Mouse (Mus musculus): ENCODE measurements around the gene Duox1. TPM values are rescaled to one million over a fixed set of nuclear protein-coding genes. Genes with fewer than 3 reads are reported as not detected.

Duox1 gene
- total RNA-seq, 2 experiments from 2014 or later: 0.20 to 0.23 TPM

DNA sequence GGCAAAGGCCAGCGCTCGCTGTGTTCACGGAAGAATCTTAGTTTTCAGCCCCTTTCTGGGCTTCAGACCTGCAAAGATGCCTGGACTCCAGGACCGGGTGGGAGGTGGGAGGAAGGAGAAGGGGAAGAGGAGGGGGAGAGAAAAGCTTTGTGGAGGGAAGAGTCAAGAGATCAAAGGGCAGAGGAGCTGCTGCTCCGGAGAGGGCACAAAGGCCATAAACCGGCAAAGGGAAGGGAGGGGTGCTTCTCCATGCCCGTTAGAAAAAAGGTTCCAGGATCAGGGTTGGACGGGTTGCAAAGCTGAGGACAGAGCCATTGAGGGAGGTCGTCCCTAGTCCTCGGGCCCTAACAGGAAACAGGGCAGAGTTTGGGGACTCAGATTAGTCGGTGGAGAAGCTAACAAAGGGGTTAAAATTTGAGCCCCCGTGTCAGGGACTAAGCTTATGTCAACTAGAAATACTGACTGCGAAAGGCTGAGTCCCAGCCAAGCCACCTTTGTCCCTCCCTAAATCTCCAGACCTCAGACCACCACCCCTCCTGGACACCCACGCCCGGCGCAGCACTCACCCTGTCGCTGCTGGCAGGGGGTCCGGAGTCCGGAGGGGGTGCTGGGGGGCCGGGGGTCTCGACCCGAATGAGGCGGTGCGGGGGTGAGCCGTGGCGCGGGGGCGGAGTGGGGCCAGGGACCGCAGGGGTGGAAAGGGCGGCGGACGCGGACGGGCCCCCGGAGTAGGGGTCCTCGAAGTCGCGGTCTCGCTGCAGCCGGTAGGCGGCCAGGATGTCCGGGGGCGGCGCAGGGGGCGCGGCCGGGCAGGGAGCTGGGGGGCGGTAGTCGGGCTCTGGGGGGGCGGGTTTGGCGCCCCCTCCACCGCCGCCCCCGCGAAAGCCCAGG lies 52.9 kb downstream of the Duox1 start:
- no peak for DNase-seq (ENCODE audit: low spot score)
- intact Hi-C loops (cut with DNase I): loop anchor here (2.0 to 10.0 kb wide), 2 partner anchors 20 to 174 kb away; no protein-coding TSS in a partner anchor

DNA sequence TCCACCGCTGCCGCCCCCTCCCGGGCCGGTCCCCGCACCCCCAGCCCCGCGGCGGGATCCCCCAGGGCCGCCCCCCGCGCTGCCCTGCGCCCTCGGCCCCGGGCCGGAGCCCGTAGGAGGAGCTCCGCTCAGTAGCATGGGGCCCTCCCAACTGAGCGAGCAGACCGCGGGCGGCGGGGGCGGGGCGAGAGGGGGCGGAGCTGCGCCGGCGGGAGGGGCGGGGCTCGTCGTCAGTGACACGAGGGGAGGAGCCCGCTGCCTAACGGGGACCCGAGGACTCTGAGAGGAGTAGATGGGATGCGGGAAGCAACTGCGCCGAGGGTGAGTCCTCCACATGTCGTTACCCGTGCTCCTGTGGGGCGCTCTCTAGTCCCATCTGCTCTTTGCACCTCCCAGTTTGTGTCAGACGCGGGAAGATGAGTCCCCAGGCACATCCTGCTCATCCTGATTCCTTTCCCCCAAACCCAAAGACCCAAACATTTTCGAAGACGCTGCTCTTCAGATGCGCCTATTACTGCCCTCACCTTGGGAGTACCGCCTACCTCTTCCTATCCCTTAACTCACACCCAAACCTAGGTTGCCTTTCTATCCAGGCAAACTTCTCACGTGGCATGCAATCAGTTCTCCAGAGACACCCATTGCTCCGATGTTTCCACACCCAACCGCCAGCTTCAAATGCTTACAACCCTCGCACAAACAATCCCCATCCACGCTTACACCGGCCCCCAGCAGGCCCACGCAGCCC lies 53.7 kb downstream of the Duox1 start, which contains the start of gene Shf:
Gene Shf (minus strand): TSS at position 168 of the 745 bp plus-strand sequence.
- intact Hi-C loops (cut with DNase I): loop anchor here (2.0 to 10.0 kb wide), 2 partner anchors 20 to 174 kb away; no protein-coding TSS in a partner anchor
- DNase-seq (ENCODE audit: low spot score): peak; percentile 78

GRCm38 (mm10) chr2:122370101-122370750 lies 54.8 kb downstream of the Duox1 start:
- no peak for DNase-seq (ENCODE audit: low spot score)
- intact Hi-C loops (cut with DNase I): loop anchor here (10.0 kb wide), 2 partner anchors 255 to 925 kb away; partner anchors contain the start of genes Ell3 and Serf2

DNA sequence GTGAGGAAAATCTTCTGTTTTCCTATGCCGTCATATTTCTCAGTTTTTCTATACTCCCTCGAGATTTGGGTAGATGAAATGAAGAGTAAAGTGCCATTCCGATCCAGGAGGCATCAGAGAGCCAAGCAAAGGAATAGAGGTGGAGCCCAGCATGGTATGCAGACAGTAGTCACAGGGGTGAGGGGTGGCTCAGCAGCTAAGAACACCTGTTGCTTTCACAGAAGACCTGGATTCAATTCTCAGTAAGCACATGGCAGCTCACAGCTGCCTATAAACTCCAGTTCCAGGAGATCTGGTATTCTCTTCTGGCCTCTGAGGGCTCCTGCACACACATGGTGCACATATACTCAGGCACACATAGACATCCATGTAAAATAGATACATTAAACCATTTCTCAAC lies 56.6 kb downstream of the Duox1 start:
- intact Hi-C loops (cut with DNase I): loop anchor here (10.0 kb wide), 2 partner anchors 253 to 927 kb away; partner anchors contain the start of genes Ell3 and Serf2
- DNase-seq (ENCODE audit: low spot score): no peak

DNA sequence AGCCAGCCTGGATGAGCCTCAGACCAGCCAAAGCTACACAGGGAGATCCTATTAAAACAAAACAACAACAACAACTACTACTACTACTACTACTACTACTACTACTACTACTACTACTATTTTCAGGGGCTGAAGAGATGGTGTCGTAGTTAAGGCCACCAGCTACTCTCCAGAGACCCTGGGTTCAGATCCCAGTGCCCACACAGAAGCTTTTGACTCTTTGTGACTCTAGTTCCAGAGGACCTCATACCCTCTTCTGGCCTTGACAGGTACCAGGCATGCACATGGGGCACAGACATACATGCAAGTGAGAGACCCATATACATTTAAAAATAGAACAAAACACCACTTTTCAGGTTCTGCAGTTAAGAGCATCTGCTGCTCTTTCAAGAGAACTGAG lies 57.1 kb downstream of the Duox1 start:
- DNase-seq (ENCODE audit: low spot score): no peak
- intact Hi-C loops (cut with DNase I): loop anchor here (10.0 kb wide), 2 partner anchors 252 to 928 kb away; partner anchors contain the start of genes Ell3 and Serf2

DNA sequence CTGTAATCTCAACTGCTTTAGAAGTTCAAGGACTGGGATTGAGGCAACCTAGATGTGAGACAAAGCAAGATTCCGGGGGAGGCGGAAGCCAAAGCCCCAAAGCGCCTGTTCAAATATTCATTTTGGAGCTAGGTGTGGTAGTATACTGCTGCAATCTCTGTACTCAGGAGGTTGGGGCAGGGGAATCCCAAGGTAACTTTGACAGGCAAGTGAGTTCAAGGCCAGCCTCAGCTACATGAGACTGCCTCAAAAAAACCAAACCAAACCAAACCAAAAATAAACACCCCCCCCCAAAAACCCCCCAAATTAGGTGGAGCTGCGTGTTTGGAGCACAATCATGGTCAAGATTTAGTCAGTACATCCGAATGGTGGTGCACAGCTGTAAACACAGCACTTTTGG lies 58.5 kb downstream of the Duox1 start:
- intact Hi-C loops (cut with DNase I): loop anchor here (10.0 kb wide), 2 partner anchors 251 to 929 kb away; partner anchors contain the start of genes Ell3 and Serf2
- DNase-seq (ENCODE audit: low spot score): no peak

- no peak for DNase-seq (ENCODE audit: low spot score)
- intact Hi-C loops (cut with DNase I): loop anchor here (5.0 to 10.0 kb wide), 3 partner anchors 250 to 1038 kb away; partner anchors contain the start of genes Ell3 and Serf2
Observed at GRCm38 (mm10) chr2:122374666-122375331, 59.3 kb downstream of the Duox1 start.

- intact Hi-C loops (cut with DNase I): loop anchor here (5.0 to 10.0 kb wide), 3 partner anchors 249 to 1037 kb away; partner anchors contain the start of genes Ell3 and Serf2
- peak; percentile 91 for DNase-seq (ENCODE audit: low spot score)
Observed at GRCm38 (mm10) chr2:122375391-122375991, 60.0 kb downstream of the Duox1 start.

DNA sequence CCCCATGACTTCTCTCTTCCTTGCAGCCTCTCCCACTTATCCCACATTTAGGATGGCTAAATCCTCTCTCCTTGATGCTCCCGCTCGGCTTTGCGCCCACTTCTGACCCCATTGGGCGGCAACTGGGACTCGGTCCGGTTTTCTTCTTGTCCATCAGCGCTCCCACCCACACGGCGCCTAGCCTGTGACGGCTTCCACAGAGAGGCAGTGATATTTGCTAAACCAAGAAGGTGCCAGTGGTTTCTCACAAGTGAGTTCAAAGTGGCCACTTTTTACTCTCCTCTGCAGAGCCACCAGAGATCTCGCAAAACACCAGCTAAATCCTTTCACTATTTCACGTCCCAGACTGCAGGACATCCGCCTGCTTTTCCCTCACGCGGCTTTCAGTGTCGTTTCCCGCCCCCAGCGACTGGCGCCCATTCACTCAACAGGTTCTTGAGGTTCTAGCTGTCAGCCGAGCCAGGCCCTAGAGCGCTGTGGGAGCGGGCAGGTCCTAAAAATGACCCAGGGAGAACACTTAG lies 60.6 kb downstream of the Duox1 start:
- DNase-seq (ENCODE audit: low spot score): no peak
- intact Hi-C loops (cut with DNase I): loop anchor here (5.0 to 10.0 kb wide), 3 partner anchors 249 to 1036 kb away; partner anchors contain the start of genes Ell3 and Serf2

- DNase-seq (ENCODE audit: low spot score): peak; percentile 94
- intact Hi-C loops (cut with DNase I): loop anchor here (5.0 to 10.0 kb wide), 3 partner anchors 248 to 1035 kb away; partner anchors contain the start of genes Ell3 and Serf2
Observed at GRCm38 (mm10) chr2:122377215-122377674, 61.8 kb downstream of the Duox1 start.

GRCm38 (mm10) chr2:122377751-122378246 lies 62.3 kb downstream of the Duox1 start:
- intact Hi-C loops (cut with DNase I): loop anchor here (2.0 to 10.0 kb wide), 4 partner anchors 89 to 1035 kb away; partner anchors contain the start of genes Ell3 and Serf2
- DNase-seq (ENCODE audit: low spot score): peak; percentile 60

DNA sequence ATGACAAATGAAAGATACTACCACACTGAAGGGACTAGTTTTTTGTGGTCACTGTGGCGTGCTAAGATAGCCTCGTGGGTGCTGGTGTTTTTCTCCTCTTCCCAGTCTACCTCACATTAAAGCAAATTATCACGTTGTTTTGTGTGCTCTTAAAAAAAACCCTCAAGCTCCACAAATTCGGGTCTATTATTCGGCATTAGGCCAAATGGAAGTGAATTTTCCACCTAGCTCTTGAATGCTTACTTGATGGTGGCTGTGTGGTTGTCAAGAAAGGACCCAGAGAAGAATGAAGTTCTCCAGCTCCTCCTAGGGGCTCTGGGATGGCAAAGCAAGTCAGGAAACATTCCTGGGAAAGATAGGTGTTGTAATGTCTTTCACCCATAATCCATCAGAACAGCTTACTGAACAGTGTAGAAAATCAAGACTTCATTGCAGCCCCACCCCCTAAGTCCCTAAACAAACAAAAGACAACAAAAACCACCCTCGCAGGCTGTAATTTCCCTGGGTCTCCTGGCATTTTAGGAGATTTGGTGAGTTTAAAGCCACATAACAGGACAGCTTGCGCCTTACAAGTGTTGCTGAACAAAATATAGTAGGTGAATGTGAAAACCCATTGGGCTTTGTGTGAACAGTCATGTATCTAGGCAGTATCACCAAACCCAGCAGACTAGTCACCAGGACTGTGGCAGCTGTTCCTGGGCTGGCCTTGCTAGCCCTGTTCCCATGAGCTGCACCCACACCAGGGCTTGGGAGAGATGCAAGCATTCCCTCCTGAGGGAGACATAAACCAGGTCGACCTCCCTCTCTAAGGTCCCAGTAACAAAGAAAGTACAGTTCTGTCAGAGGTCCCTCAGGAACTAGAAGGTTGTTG lies 63.2 kb downstream of the Duox1 start:
- no peak for DNase-seq (ENCODE audit: low spot score)
- intact Hi-C loops (cut with DNase I): loop anchor here (2.0 to 10.0 kb wide), 4 partner anchors 88 to 1034 kb away; partner anchors contain the start of genes Ell3 and Serf2

DNA sequence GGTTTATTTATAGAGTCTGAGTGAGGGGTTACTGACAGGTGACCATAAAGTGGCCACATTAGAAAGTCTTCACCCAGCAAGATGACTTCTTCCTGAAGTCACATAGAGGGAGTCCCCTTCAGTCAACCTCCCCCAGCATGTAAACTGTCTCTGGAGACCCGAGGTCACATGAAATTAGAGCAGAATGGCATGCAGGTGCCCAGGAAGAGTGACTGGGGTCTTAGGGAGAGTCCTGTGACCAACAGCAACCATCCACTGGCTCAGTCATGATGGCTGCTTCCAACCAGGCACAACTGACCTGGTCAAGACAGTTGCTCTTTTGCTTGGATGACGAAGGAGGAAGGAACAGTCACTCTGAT lies 63.8 kb downstream of the Duox1 start:
- intact Hi-C loops (cut with DNase I): loop anchor here (2.0 to 10.0 kb wide), 4 partner anchors 88 to 1033 kb away; partner anchors contain the start of genes Ell3 and Serf2
- DNase-seq (ENCODE audit: low spot score): no peak

- intact Hi-C loops (cut with DNase I): loop anchor here (2.0 kb wide), 1 partner anchor 178 kb away; no protein-coding TSS in a partner anchor
- peak; percentile 31 for DNase-seq (ENCODE audit: low spot score)
Observed at GRCm38 (mm10) chr2:122380768-122381311, 65.4 kb downstream of the Duox1 start.

DNA sequence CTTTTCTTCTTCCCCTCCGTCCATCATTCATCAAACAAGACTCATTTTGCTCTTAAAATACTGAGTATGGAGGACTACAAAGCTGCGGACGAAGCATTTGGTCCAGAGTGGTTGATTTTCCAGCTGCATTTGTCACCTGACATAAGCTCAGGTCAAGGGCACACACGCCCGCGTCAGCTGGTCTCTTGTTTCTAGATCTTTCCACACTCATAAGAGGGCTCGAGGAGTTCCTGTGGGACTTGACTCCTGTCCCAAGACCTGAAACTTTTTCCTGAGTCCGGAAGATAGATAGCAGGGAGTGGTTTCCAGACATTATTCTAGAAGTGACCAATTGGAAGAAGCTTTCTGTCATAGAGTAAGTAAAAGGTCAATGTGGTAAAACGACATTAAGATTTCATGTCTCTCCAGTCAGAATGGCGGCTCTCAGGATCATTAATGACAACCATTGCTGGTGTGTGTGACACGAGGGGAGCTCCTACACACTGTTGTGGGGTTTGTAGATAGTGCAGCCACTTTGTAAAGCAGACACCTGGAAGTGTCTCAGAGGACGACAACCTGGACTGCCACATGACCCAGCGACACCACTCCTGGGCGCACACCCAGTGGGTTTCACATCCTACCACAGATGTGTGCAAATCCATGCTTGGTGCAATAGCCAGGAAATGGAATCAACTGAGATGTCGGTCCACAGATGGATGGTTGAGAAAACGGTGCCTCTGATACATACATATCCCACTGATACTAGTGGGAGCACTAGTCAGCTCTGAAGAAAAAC lies 66.0 kb downstream of the Duox1 start:
- peak; percentile 58 for DNase-seq (ENCODE audit: low spot score)
- intact Hi-C loops (cut with DNase I): loop anchor here (2.0 kb wide), 1 partner anchor 177 kb away; no protein-coding TSS in a partner anchor

GRCm38 (mm10) chr2:122382121-122382520 lies 66.6 kb downstream of the Duox1 start:
- intact Hi-C loops (cut with DNase I): no loop called here
- DNase-seq (ENCODE audit: low spot score): no peak

Data from heart, postnatal 25 days (tissue).